Mouse (Mus musculus) CH12.LX (cell line): ENCODE data around the gene Arhgap45. TPM values are rescaled to one million over a fixed set of nuclear protein-coding genes. Genes with fewer than 3 reads are reported as not detected.

Experiments
- DNase-seq: peaks from one replicate; pipeline ENCODE4 v3.0.0-alpha.2; 2013; ENCODE audit errors: extremely low read depth
- H3K27ac ChIP-seq: 2 replicates; pipeline ENCODE4 v1.5.1; 2012; ENCODE audit warnings: low read depth, mild to moderate bottlenecking, control low read depth, moderate library complexity; ENCODE audit not compliant: insufficient read depth
- H3K27me3 ChIP-seq: replicated peaks from 2 replicates; pipeline ENCODE3; 2012; ENCODE audit warnings: inconsistent platforms
- H3K36me3 ChIP-seq, 2 experiments: replicated peaks in 1 of 2; 2 replicates each; pipeline versions ENCODE3 to v1.6.1; 2012; ENCODE audit warnings: inconsistent platforms in 1 of 2, low read length in 1 of 2, mild to moderate bottlenecking in 1 of 2, mixed read lengths in 1 of 2, moderate library complexity in 1 of 2; ENCODE audit not compliant: control insufficient read depth in 1 of 2, insufficient read depth in 1 of 2
- H3K4me1 ChIP-seq, 2 experiments: 2 replicates each; pipeline ENCODE4 v1.6.1; 2012; ENCODE audit warnings: inconsistent platforms in 1 of 2, moderate library complexity in 1 of 2; ENCODE audit not compliant: insufficient read depth in 2 of 2, control insufficient read depth in 1 of 2
- H3K4me2 ChIP-seq: 2 replicates; pipeline ENCODE4 v1.6.1; 2012; ENCODE audit warnings: low read depth, mild to moderate bottlenecking, control low read depth; ENCODE audit not compliant: poor library complexity, insufficient read depth, severe bottlenecking
- H3K4me3 ChIP-seq, 3 experiments: fragments of 150-350 bp in 1 of 3; sonication (generic) in 1 of 3; replicated peaks in 1 of 3; 2 replicates each; pipeline versions ENCODE3 to v1.5.1; 2011 to 2012; ENCODE audit warnings: low read depth in 2 of 3, low read length in 2 of 3, mild to moderate bottlenecking in 2 of 3, moderate library complexity in 2 of 3, control low read depth in 1 of 3, improper control_type of control experiment in 1 of 3, inconsistent platforms in 1 of 3, mixed read lengths in 1 of 3; ENCODE audit not compliant: poor library complexity in 1 of 3
- H3K79me2 ChIP-seq: replicated peaks from 2 replicates; pipeline ENCODE4 v1.6.1; 2012; ENCODE audit warnings: mild to moderate bottlenecking, moderate library complexity; ENCODE audit not compliant: control insufficient read depth, poor library complexity, insufficient read depth, severe bottlenecking; ENCODE audit errors: extremely low read depth
- H3K9ac ChIP-seq: 2 replicates; pipeline ENCODE4 v1.6.1; 2012; ENCODE audit warnings: low read depth, mild to moderate bottlenecking, control low read depth, moderate library complexity; ENCODE audit not compliant: insufficient read depth
- H3K9me3 ChIP-seq: replicated peaks from 2 replicates; pipeline ENCODE3; 2012; ENCODE audit warnings: low read length, inconsistent platforms, mixed read lengths
- BHLHE40 ChIP-seq: IDR thresholded peaks from 2 replicates; pipeline ENCODE4 v1.6.1; 2011; ENCODE audit warnings: mild to moderate bottlenecking, low read depth, low read length, improper control_type of control experiment
- CHD1 ChIP-seq: IDR thresholded peaks from 2 replicates; pipeline ENCODE4 v1.6.1; 2012; ENCODE audit warnings: low read depth, low read length, improper control_type of control experiment, inconsistent platforms
- CHD2 ChIP-seq: IDR thresholded peaks from 2 replicates; pipeline ENCODE4 v1.6.1; 2011; ENCODE audit warnings: low read length, improper control_type of control experiment
- ELF1 ChIP-seq: IDR thresholded peaks from 2 replicates; pipeline ENCODE4 v1.6.1; 2014; ENCODE audit warnings: low read depth, mild to moderate bottlenecking, inconsistent platforms, low read length, improper control_type of control experiment
- EP300 ChIP-seq: IDR thresholded peaks from 2 replicates; pipeline ENCODE4 v1.6.1; 2011; ENCODE audit warnings: low read length, improper control_type of control experiment
- ETS1 ChIP-seq: conservative IDR thresholded peaks from 2 replicates; pipeline ENCODE4 v1.6.1; 2012; ENCODE audit warnings: low read depth, mild to moderate bottlenecking, inconsistent platforms, low read length, improper control_type of control experiment, moderate library complexity
- HCFC1 ChIP-seq: IDR thresholded peaks from 2 replicates; pipeline ENCODE4 v1.6.1; 2012; ENCODE audit warnings: low read depth, mild to moderate bottlenecking, inconsistent platforms, low read length, improper control_type of control experiment
- IRF4 ChIP-seq: IDR thresholded peaks from 2 replicates; pipeline ENCODE4 v1.6.1; 2014; ENCODE audit warnings: low read depth, mild to moderate bottlenecking, inconsistent platforms, low read length, improper control_type of control experiment
- JUN ChIP-seq: IDR thresholded peaks from 2 replicates; pipeline ENCODE4 v1.6.1; 2011; ENCODE audit warnings: low read depth, mild to moderate bottlenecking, low read length, improper control_type of control experiment, moderate library complexity; ENCODE audit not compliant: insufficient read depth
- JUND ChIP-seq: conservative IDR thresholded peaks from 2 replicates; pipeline ENCODE4 v1.6.1; 2011; ENCODE audit warnings: low read depth, low read length, improper control_type of control experiment
- KAT2A ChIP-seq: IDR thresholded peaks from 2 replicates; pipeline ENCODE4 v1.6.1; 2012; ENCODE audit warnings: low read length, improper control_type of control experiment, inconsistent platforms; ENCODE audit not compliant: insufficient replicate concordance
- MAFK ChIP-seq: IDR thresholded peaks from 2 replicates; pipeline ENCODE4 v1.6.1; 2011; ENCODE audit warnings: low read length, improper control_type of control experiment; ENCODE audit not compliant: insufficient replicate concordance
- MAX ChIP-seq: IDR thresholded peaks from 2 replicates; pipeline ENCODE4 v1.6.1; 2011; ENCODE audit warnings: low read length, improper control_type of control experiment
- MAZ ChIP-seq: IDR thresholded peaks from 2 replicates; pipeline ENCODE4 v1.6.1; 2012; ENCODE audit warnings: low read depth, mild to moderate bottlenecking, inconsistent platforms, low read length, improper control_type of control experiment, moderate library complexity
- MEF2A ChIP-seq: IDR thresholded peaks from 2 replicates; pipeline ENCODE4 v1.6.1; 2014; ENCODE audit warnings: low read depth, mild to moderate bottlenecking, inconsistent platforms, low read length, improper control_type of control experiment, borderline replicate concordance
- MXI1 ChIP-seq: IDR thresholded peaks from 2 replicates; pipeline ENCODE4 v1.6.1; 2011; ENCODE audit warnings: mild to moderate bottlenecking, low read depth, low read length, improper control_type of control experiment
- MYC ChIP-seq: IDR thresholded peaks from 2 replicates; pipeline ENCODE4 v1.6.1; 2011; ENCODE audit warnings: low read depth, mild to moderate bottlenecking, improper control_type of control experiment, low read length
- NRF1 ChIP-seq: IDR thresholded peaks from 2 replicates; pipeline ENCODE4 v1.6.1; 2014; ENCODE audit warnings: low read depth, mild to moderate bottlenecking, inconsistent platforms, low read length, improper control_type of control experiment, moderate library complexity
- POLR2A ChIP-seq: IDR thresholded peaks from 2 replicates; pipeline ENCODE4 v1.6.1; 2011; ENCODE audit warnings: low read depth, mild to moderate bottlenecking, improper control_type of control experiment, low read length
- RCOR1 ChIP-seq: conservative IDR thresholded peaks from 2 replicates; pipeline ENCODE4 v1.6.1; 2012; ENCODE audit warnings: low read depth, mild to moderate bottlenecking, inconsistent platforms, low read length, improper control_type of control experiment
- SIN3A ChIP-seq: IDR thresholded peaks from 2 replicates; pipeline ENCODE4 v1.6.1; 2012; ENCODE audit warnings: low read length, improper control_type of control experiment, inconsistent platforms
- TBP ChIP-seq: conservative IDR thresholded peaks from 2 replicates; pipeline ENCODE4 v1.6.1; 2011; ENCODE audit warnings: low read depth, low read length, improper control_type of control experiment
- TCF12 ChIP-seq: IDR thresholded peaks from 2 replicates; pipeline ENCODE4 v1.6.1; 2014; ENCODE audit warnings: low read depth, mild to moderate bottlenecking, inconsistent platforms, low read length, improper control_type of control experiment
- UBTF ChIP-seq: IDR thresholded peaks from 2 replicates; pipeline ENCODE4 v1.6.1; 2012; ENCODE audit warnings: low read depth, mild to moderate bottlenecking, inconsistent platforms, low read length, improper control_type of control experiment, moderate library complexity
- USF1 ChIP-seq: IDR thresholded peaks from 2 replicates; pipeline ENCODE4 v1.6.1; 2014; ENCODE audit warnings: low read depth, mild to moderate bottlenecking, inconsistent platforms, low read length, improper control_type of control experiment
- ZMIZ1 ChIP-seq: IDR thresholded peaks from 2 replicates; pipeline ENCODE4 v1.6.1; 2012; ENCODE audit warnings: low read depth, mild to moderate bottlenecking, inconsistent platforms, low read length, improper control_type of control experiment
- ZNF384 ChIP-seq: IDR thresholded peaks from 2 replicates; pipeline ENCODE4 v1.6.1; 2012; ENCODE audit warnings: low read depth, low read length, improper control_type of control experiment, inconsistent platforms
- dilution Hi-C: fragments of 300-500 bp; cut with MboI; formaldehyde crosslinking; loops from 2 replicates; pipeline ENCODE4 v1.14.3; 2020; ENCODE audit warnings: low sequenced_read_pairs; ENCODE audit not compliant: extremely low pct_unique_long_range_greater_than_20kb, extremely low pct_ligation_motif_present
- in situ Hi-C: fragments of 300-500 bp; cut with MboI; formaldehyde crosslinking; loops from 3 replicates; pipeline ENCODE4 v1.14.3; 2019; ENCODE audit warnings: low sequenced_read_pairs, low pct_ligation_motif_present, low pct_unique_long_range_greater_than_20kb, mixed read lengths
- polyA plus RNA-seq: library from polyadenylated mRNA; unstranded; fragments of >175 nt; gene quantifications from 2 replicates; pipeline ENCODE4 v1.2.1, GENCODE M21; 2012; ENCODE audit warnings: low read depth; ENCODE audit not compliant: insufficient read length
- total RNA-seq, 2 experiments: library from RNA; depleted of rRNA; stranded (reverse); fragments of 300-350 nt in 1 of 2; fragments of >200 nt in 1 of 2; gene quantifications; 2 replicates each; pipeline ENCODE4 v1.2.3; 2012 to 2014

Gene Arhgap45
- total and polyA plus RNA-seq, 3 experiments = 10.3 to 25.9 (median 20.2) TPM

DNA sequence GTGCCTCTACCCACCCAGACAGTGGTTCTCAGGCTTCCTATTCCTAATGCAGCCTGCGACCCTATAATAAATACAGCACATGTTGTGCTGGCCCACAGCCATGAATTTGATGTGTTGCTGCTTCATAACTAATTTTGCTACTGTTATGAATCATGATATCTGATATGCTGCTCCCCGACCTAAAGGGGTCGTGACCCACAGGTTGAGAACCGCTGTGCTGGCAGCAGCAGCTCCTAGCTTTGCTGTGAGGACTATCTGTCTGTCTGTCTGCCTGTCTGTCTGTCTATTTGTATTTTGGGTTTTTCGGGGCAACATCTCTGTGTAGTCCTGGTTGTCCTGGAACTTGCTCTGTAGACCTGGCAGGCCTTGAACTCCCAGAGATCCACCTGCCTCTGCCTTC is 7.3 kb downstream of the Arhgap45 start:
- H3K27ac ChIP-seq = peak overlapping the region; percentile 97
- H3K79me2 ChIP-seq = no peaks in the 10 kb centered on the region
- dilution Hi-C loops = no loop called here
- in situ Hi-C loops = no loop called here
- H3K4me1 ChIP-seq = peaks cover 27 to 41% of the 10 kb centered on the region in 2 experiments
- H3K4me3 ChIP-seq = no peak overlapping the region
- DNase-seq = no peak
- H3K27me3 ChIP-seq = no peaks in the 10 kb centered on the region
- H3K36me3 ChIP-seq = peaks cover 61 to 84% of the 10 kb centered on the region in 2 experiments
- peak overlapping the region; percentile 19; the same call in 1 of the 2 replicates for H3K9ac ChIP-seq
- TF ChIP-seq RCOR1 (0 out of 2 replicates have a peak, but pooled peaks have one; percentile 1), TCF12 (no peak), MXI1 (0 out of 2 replicates have a peak, but pooled peaks have one; percentile 11)
- TF ChIP-seq, all 38 proteins: peak for 2
- Histone ChIP-seq H3K9me3 (no peaks in the 10 kb centered on the region), H3K4me2 (peak overlapping the region; percentile 48)

DNA sequence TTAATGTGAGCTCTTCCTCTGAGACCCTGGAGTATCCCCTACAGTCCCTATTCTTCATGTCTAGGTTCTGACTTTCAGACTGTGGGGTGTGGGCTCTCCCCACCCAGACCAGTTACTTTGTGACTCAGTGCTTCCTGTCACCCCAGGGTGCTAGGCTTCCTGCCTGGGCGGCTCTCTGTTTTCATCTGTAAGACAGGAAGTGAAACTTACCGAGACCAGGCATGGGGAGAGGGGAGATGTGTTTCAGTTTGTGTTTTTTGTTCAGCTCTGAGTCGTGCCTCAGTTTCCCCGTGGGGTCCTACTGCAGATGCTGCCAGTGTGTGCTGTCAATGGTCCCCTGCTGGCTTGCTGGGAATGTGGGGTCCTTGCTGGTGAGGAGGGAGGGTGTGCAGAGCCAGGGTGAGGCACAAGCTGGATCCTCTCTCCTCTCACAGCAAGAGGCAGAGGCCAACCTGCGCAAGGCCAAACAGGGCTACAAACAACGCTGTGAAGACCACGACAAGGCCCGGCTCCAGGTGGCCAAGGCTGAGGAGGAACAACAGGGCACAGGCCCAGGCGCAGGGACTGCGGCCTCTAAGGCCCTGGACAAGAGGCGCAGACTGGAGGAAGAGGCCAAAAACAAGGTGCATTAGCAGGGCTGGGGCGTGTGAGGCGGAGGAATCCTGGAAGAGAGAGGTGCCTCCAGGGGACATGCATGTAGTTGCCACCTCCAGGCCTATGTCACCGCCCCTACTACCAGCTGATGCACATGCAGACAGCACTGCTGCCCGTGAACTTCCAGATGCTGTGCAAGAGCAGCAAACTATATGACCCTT is 8.0 kb downstream of the Arhgap45 start:
- H3K79me2 ChIP-seq = no peaks in the 10 kb centered on the region
- TF ChIP-seq CHD2 (peak; percentile 56), ETS1 (peak; percentile 74), KAT2A (no peak), HCFC1 (peak; percentile 44), USF1 (no peak), EP300 (peak; percentile 94), UBTF (peak; percentile 49; the same call in 1 of the 2 replicates), MAZ (peak; percentile 87), MXI1 (0 out of 2 replicates have a peak, but pooled peaks have one; percentile 59), TBP (no peak), ZMIZ1 (no peak), JUND (peak; percentile 72), ELF1 (peak; percentile 81), MAFK (no peak), BHLHE40 (peak; percentile 76), JUN (peak; percentile 75), RCOR1 (peak; percentile 79; the same call in 1 of the 2 replicates), SIN3A (peak; percentile 82; the same call in 1 of the 2 replicates), NRF1 (no peak), MEF2A (peak; percentile 54; the same call in 1 of the 2 replicates), CHD1 (0 out of 2 replicates have a peak, but pooled peaks have one; percentile 76), ZNF384 (peak; percentile 58), MYC (peak; percentile 53; the same call in 1 of the 2 replicates), MAX (peak; percentile 56; the same call in 1 of the 2 replicates), POLR2A (peak; percentile 41; the same call in 1 of the 2 replicates), TCF12 (peak; percentile 77), IRF4 (peak; percentile 98)
- TF ChIP-seq, all 38 proteins: peak for 21
- Histone ChIP-seq H3K27me3 (no peaks in the 10 kb centered on the region), H3K4me2 (peak overlapping the region; percentile 48), H3K4me3 (peak overlapping the region in 2 of 3 experiments; percentile 34 to 37), H3K36me3 (peaks cover 64 to 84% of the 10 kb centered on the region in 2 experiments), H3K27ac (peak overlapping the region; percentile 97), H3K4me1 (peaks cover 27 to 36% of the 10 kb centered on the region in 2 experiments), H3K9me3 (no peaks in the 10 kb centered on the region), H3K9ac (peak overlapping the region; percentile 19)
- in situ Hi-C loops = no loop called here
- peak; percentile 74 for DNase-seq
- dilution Hi-C loops = no loop called here
